Mouse (Mus musculus): ENCODE measurements around the gene Tbc1d1. TPM values are rescaled to one million over a fixed set of nuclear protein-coding genes. Genes with fewer than 3 reads are reported as not detected.
"Not testable (repeated sequence)": the region's sequence is repeated elsewhere in the genome, so short reads cannot be mapped to it uniquely, and the experiment has no call there.

Gene Tbc1d1
- total RNA-seq, 1 experiment from 2014 or later = 14.7 TPM

GRCm38 (mm10) chr5:64315088-64315487 is 159.0 kb downstream of the Tbc1d1 start:
- no peak for DNase-seq

- no peak for DNase-seq
Observed at GRCm38 (mm10) chr5:64323286-64323685, 167.2 kb downstream of the Tbc1d1 start.

- no peak for DNase-seq
Observed at GRCm38 (mm10) chr5:64324353-64324752, 168.2 kb downstream of the Tbc1d1 start.

GRCm38 (mm10) chr5:64324920-64325319 is 168.8 kb downstream of the Tbc1d1 start:
- DNase-seq = no peak

- DNase-seq = peak; percentile 18
Observed at GRCm38 (mm10) chr5:64325741-64326355, 169.7 kb downstream of the Tbc1d1 start.

- peak; percentile 82 for DNase-seq
Observed at GRCm38 (mm10) chr5:64326427-64327181, 170.5 kb downstream of the Tbc1d1 start.

- peak; percentile 63 for DNase-seq
Observed at GRCm38 (mm10) chr5:64327212-64327902, 171.3 kb downstream of the Tbc1d1 start.

GRCm38 (mm10) chr5:64336767-64337408 is 180.8 kb downstream of the Tbc1d1 start:
- peak; percentile 68 for DNase-seq

- DNase-seq = not testable (repeated sequence)
Observed at GRCm38 (mm10) chr5:64338795-64339194, 182.7 kb downstream of the Tbc1d1 start.

- DNase-seq = no peak
Observed at GRCm38 (mm10) chr5:64340366-64340765, 184.3 kb downstream of the Tbc1d1 start.

- DNase-seq = no peak
Observed at GRCm38 (mm10) chr5:64341671-64342070, 185.6 kb downstream of the Tbc1d1 start.

- DNase-seq = no peak
Observed at GRCm38 (mm10) chr5:64342138-64342537, 186.0 kb downstream of the Tbc1d1 start.

GRCm38 (mm10) chr5:64343972-64344700 is 188.0 kb downstream of the Tbc1d1 start:
- peak; percentile 69 for DNase-seq

- peak; percentile 26 for DNase-seq
Observed at GRCm38 (mm10) chr5:64345181-64345735, 189.2 kb downstream of the Tbc1d1 start.

GRCm38 (mm10) chr5:64345761-64346160 is 189.7 kb downstream of the Tbc1d1 start:
- DNase-seq = no peak

GRCm38 (mm10) chr5:64346343-64346885 is 190.3 kb downstream of the Tbc1d1 start:
- peak; percentile 62 for DNase-seq

- no peak for DNase-seq
Observed at GRCm38 (mm10) chr5:64348166-64348565, 192.1 kb downstream of the Tbc1d1 start.

GRCm38 (mm10) chr5:64348780-64349179 is 192.7 kb downstream of the Tbc1d1 start:
- peak; percentile 46 for DNase-seq

- no peak for DNase-seq
Observed at GRCm38 (mm10) chr5:64351968-64352367, 195.9 kb downstream of the Tbc1d1 start.

- no peak for DNase-seq
Observed at GRCm38 (mm10) chr5:64358639-64359584, 202.8 kb downstream of the Tbc1d1 start.
